Mouse (Mus musculus) liver, adult (tissue): ENCODE data around the gene Tapbp.
"Not testable (repeated sequence)": the region's sequence is repeated elsewhere in the genome, so short reads cannot be mapped to it uniquely, and the experiment has no call there.

Source experiments
- GATA4 ChIP-seq: IDR thresholded peaks from 2 replicates; pipeline ENCODE4 v1.6.1; 2014; ENCODE audit warnings: mild to moderate bottlenecking, low read length; ENCODE audit not compliant: insufficient replicate concordance

Tapbp gene

GRCm38 (mm10) chr17:33915671-33916250 is at the start of gene Tapbp, which contains the start of gene Zbtb22:
Gene Tapbp (plus strand): TSS chr17:33915899.
Gene Zbtb22 (plus strand): TSS chr17:33915904.
- no peak; the same call in 1 of the 2 replicates for TF ChIP-seq GATA4

GRCm38 (mm10) chr17:33873537-33873936 is 42.2 kb upstream of the Tapbp start, which contains the start of gene Gm7029:
Gene Gm7029 (plus strand): TSS chr17:33873837.
- not testable (repeated sequence) for TF ChIP-seq GATA4

GRCm38 (mm10) chr17:33874411-33874810 is 41.3 kb upstream of the Tapbp start:
- no peak for TF ChIP-seq GATA4

GRCm38 (mm10) chr17:33890533-33891059 is 25.1 kb upstream of the Tapbp start, which contains the start of gene Kifc1:
Gene Kifc1 (minus strand): TSS chr17:33890661.
- TF ChIP-seq GATA4 = no peak; the same call in 1 of the 2 replicates

GRCm38 (mm10) chr17:33891357-33891756 is 24.3 kb upstream of the Tapbp start:
- no peak for TF ChIP-seq GATA4

GRCm38 (mm10) chr17:33892429-33892828 is 23.3 kb upstream of the Tapbp start:
- TF ChIP-seq GATA4 = no peak

- TF ChIP-seq GATA4 = no peak
These were observed 18.4 kb upstream of the Tapbp start for GRCm38 (mm10) chr17:33897114-33897794.

GRCm38 (mm10) chr17:33899642-33900041 is 16.1 kb upstream of the Tapbp start:
- TF ChIP-seq GATA4 = no peak

GRCm38 (mm10) chr17:33900281-33900988 is 15.3 kb upstream of the Tapbp start:
- TF ChIP-seq GATA4 = no peak

- no peak for TF ChIP-seq GATA4
These were observed 14.7 kb upstream of the Tapbp start for GRCm38 (mm10) chr17:33900989-33901314.

- TF ChIP-seq GATA4 = no peak
These were observed 14.0 kb upstream of the Tapbp start for GRCm38 (mm10) chr17:33901653-33902052.

GRCm38 (mm10) chr17:33902079-33902478 is 13.6 kb upstream of the Tapbp start:
- TF ChIP-seq GATA4 = no peak

- TF ChIP-seq GATA4 = no peak
These were observed 13.2 kb upstream of the Tapbp start for GRCm38 (mm10) chr17:33902491-33902890.

- not testable (repeated sequence) for TF ChIP-seq GATA4
These were observed 10.9 kb upstream of the Tapbp start, which contains the start of gene Platr17 for GRCm38 (mm10) chr17:33904835-33905234. Gene Platr17 (plus strand): TSS chr17:33905135.

GRCm38 (mm10) chr17:33908331-33909076 is 7.2 kb upstream of the Tapbp start:
- TF ChIP-seq GATA4 = no peak
